Mouse (Mus musculus): Measurements from ENCODE around the gene Olfr846. TPM values are rescaled to one million over a fixed set of nuclear protein-coding genes. Genes with fewer than 3 reads are reported as not detected.

The Olfr846 gene
- polyA plus RNA-seq (2015; fragmentation: Nextera tagmentation; extraction: Ambion mirVana): not detected in 2 replicates

DNA sequence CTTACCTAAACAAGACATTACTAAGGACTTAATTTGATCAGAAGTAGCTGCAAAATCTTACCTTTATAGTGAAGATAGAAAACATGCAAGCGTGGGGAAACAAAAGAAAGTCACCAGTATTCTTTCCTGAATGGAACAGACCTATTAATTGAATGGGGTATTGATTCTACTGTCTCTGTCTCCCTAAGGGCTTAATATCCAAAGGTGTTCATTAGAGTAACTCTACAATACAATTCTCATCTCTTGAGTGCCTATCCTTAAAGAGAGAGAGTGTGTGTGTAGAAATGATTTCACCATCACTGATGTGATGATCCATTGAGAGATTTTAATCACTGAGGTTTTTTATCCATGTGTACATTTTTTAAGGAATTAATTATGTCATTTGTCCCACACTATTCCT is at the start of gene Olfr846:
Gene Olfr846 (minus strand): TSS at position 101 of the 400 bp plus-strand sequence.
- H3K4me1 ChIP-seq: no peaks in the 10 kb centered on the region
- no peak within 1 kb of the TSS for H3K27ac ChIP-seq
- 50% methylated on average over 1 of the region's 1 CpGs for WGBS
- ATAC-seq (replicated peaks; ENCODE audit: low FRiP score): no peak
- no peak within 1 kb of the TSS for H3K9ac ChIP-seq
- no peaks in the 10 kb centered on the region for H3K9me3 ChIP-seq (replicated peaks)
- H3K36me3 ChIP-seq: no peaks in the 10 kb centered on the region
- no peaks in the 10 kb centered on the region for H3K27me3 ChIP-seq
- H3K4me3 ChIP-seq (replicated peaks): no peak within 1 kb of the TSS
- no peak within 1 kb of the TSS for H3K4me2 ChIP-seq

- H3K36me3 ChIP-seq: no peaks in the 10 kb centered on the region
- no peak within 1 kb of the TSS for H3K27ac ChIP-seq
- 66% methylated on average over 1 of the region's 1 CpGs for WGBS
- H3K27me3 ChIP-seq: no peaks in the 10 kb centered on the region
- H3K9me3 ChIP-seq (replicated peaks): no peaks in the 10 kb centered on the region
- no peak within 1 kb of the TSS for H3K9ac ChIP-seq
- H3K4me2 ChIP-seq: no peak within 1 kb of the TSS
- H3K4me3 ChIP-seq (replicated peaks): no peak within 1 kb of the TSS
- no peak for ATAC-seq (replicated peaks; ENCODE audit: low FRiP score)
- H3K4me1 ChIP-seq: no peaks in the 10 kb centered on the region
Measured at GRCm38 (mm10) chr9:19378569-19378968, 14.8 kb upstream of the Olfr846 start, which contains the start of gene Olfr847. Gene Olfr847 (minus strand): TSS chr9:19378669.

DNA sequence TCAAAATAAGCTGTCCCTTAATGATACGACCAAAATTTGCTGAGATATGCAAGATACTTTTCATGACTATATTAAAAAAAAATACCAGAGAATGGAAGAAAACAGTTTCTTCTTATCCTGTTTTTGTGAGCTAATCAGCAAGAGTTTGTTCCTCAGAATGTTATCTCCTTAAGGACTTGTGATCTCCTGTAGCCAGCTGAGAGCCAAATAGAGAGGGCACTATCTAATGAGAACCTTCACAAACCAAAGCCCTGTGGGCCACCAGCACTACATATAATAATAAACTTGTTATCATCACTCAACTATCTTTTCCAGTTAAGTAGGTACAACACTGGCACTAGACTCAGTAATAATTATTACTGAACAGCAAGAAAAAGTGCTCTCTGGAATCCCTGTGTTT is 27.6 kb downstream of the Olfr846 start, which contains the start of gene Olfr845:
Gene Olfr845 (plus strand): TSS at position 301 of the 400 bp plus-strand sequence.
- WGBS: 68% methylated on average over 1 of the region's 1 CpGs
- H3K9ac ChIP-seq: no peak within 1 kb of the TSS

GRCm38 (mm10) chr9:19316047-19316446 is 47.8 kb downstream of the Olfr846 start, which contains the start of gene Olfr844:
Gene Olfr844 (plus strand): TSS chr9:19316347.
- ATAC-seq (replicated peaks; ENCODE audit: low FRiP score): no peak

More for the DNA sequence above, 27.6 kb downstream of the Olfr846 start, which contains the start of gene Olfr845:
- Histone ChIP-seq H3K27me3 (no peaks in the 10 kb centered on the region), H3K27ac (no peak within 1 kb of the TSS), H3K9me3 (replicated peaks) (no peaks in the 10 kb centered on the region), H3K4me2 (no peak within 1 kb of the TSS), H3K4me3 (replicated peaks) (no peak within 1 kb of the TSS), H3K4me1 (no peaks in the 10 kb centered on the region), H3K36me3 (no peaks in the 10 kb centered on the region)
- ATAC-seq (replicated peaks; ENCODE audit: low FRiP score): no peak

More at GRCm38 (mm10) chr9:19316047-19316446, 47.8 kb downstream of the Olfr846 start, which contains the start of gene Olfr844:
- Histone ChIP-seq H3K4me2 (no peak within 1 kb of the TSS), H3K4me1 (no peaks in the 10 kb centered on the region), H3K9me3 (replicated peaks) (0 out of 2 replicates have a peak, but pooled peaks cover 3% of the 10 kb centered on the region), H3K4me3 (replicated peaks) (no peak within 1 kb of the TSS), H3K27ac (no peak within 1 kb of the TSS), H3K27me3 (no peaks in the 10 kb centered on the region), H3K36me3 (no peaks in the 10 kb centered on the region), H3K9ac (no peak within 1 kb of the TSS)

Other genes starting within 250 kb of the Olfr846 start
- not detected in 2 replicates for gene Olfr836, start 243.6 kb downstream of the Olfr846 start, polyA plus RNA-seq (2015; fragmentation: Nextera tagmentation; extraction: Ambion mirVana)
- gene Olfr837, start 227.7 kb downstream of the Olfr846 start, polyA plus RNA-seq (2015; fragmentation: Nextera tagmentation; extraction: Ambion mirVana): not detected in 2 replicates
- not detected in 2 replicates for gene Olfr839-ps1, start 186.7 kb downstream of the Olfr846 start, polyA plus RNA-seq (2015; fragmentation: Nextera tagmentation; extraction: Ambion mirVana)
- not detected in 2 replicates for gene Olfr843, start 112.0 kb downstream of the Olfr846 start, polyA plus RNA-seq (2015; fragmentation: Nextera tagmentation; extraction: Ambion mirVana)
- gene Olfr844, start 47.7 kb downstream of the Olfr846 start, polyA plus RNA-seq (2015; fragmentation: Nextera tagmentation; extraction: Ambion mirVana): not detected in 2 replicates
- not detected in 2 replicates for gene Olfr845, start 27.5 kb downstream of the Olfr846 start, polyA plus RNA-seq (2015; fragmentation: Nextera tagmentation; extraction: Ambion mirVana)
- not detected in 2 replicates for gene Olfr847, start 14.7 kb upstream of the Olfr846 start, polyA plus RNA-seq (2015; fragmentation: Nextera tagmentation; extraction: Ambion mirVana)
- not detected in 2 replicates for gene Olfr849, start 76.3 kb upstream of the Olfr846 start, polyA plus RNA-seq (2015; fragmentation: Nextera tagmentation; extraction: Ambion mirVana)
- not detected in 2 replicates for gene Olfr850, start 114.2 kb upstream of the Olfr846 start, polyA plus RNA-seq (2015; fragmentation: Nextera tagmentation; extraction: Ambion mirVana)
- gene Olfr851, start 129.3 kb upstream of the Olfr846 start, polyA plus RNA-seq (2015; fragmentation: Nextera tagmentation; extraction: Ambion mirVana): not detected in 2 replicates
- not detected in 2 replicates for gene Olfr853, start 177.1 kb upstream of the Olfr846 start, polyA plus RNA-seq (2015; fragmentation: Nextera tagmentation; extraction: Ambion mirVana)
- not detected in 2 replicates for gene Olfr854, start 203.4 kb upstream of the Olfr846 start, polyA plus RNA-seq (2015; fragmentation: Nextera tagmentation; extraction: Ambion mirVana)
- not detected in 2 replicates for gene Olfr855, start 218.6 kb upstream of the Olfr846 start, polyA plus RNA-seq (2015; fragmentation: Nextera tagmentation; extraction: Ambion mirVana)

Measured in kidney, embryonic 15.5 days (tissue).